In genomic region chr5:125488116-125488455, GRCm38 (mm10) we compare ENCODE assay signal across 8 mouse cellular contexts. TPM values are rescaled to one million over a fixed set of nuclear protein-coding genes. Genes with fewer than 3 reads are reported as not detected.
DNase-seq lines count a peak whose midpoint lies in the region; ATAC-seq and TF ChIP-seq lines count a peak whose summit lies in the region.

No protein-coding gene starts in this region.

- TF ChIP-seq EP300 in heart, adult 2 months (IDR thresholded peaks at IDR 0.05; ENCODE audit: insufficient read depth, low read depth, low read length) = no peak

- H3K36me3 ChIP-seq in heart, adult 2 months (ENCODE audit: control insufficient read depth, insufficient read depth, low read length) = no peaks in the 10 kb centered on the region
- peaks cover 55% of the 10 kb centered on the region for H3K36me3 ChIP-seq in heart, embryonic 10.5 days

- no peak for DNase-seq in heart, adult 2 months
- DNase-seq in heart, embryonic 10.5 days (ENCODE audit: low spot score) = no peak
- DNase-seq in 3134 (ENCODE audit: extremely low read depth, insufficient read length, low spot score) (peak; percentile 61), Patski (ENCODE audit: low read depth, low spot score) (no peak)
- peak; percentile 46 for DNase-seq in kidney, postnatal 14 days
- DNase-seq in right cerebral cortex, postnatal 10 days (ENCODE audit: low spot score in 2 of 2) = no peak
- DNase-seq in left cerebral cortex, adult 9 months (ENCODE audit: low spot score in 2 of 2) = no peak

- no peak for TF ChIP-seq POLR2A in heart, adult 2 months (IDR thresholded peaks at IDR 0.05; ENCODE audit: insufficient read depth, low read depth, low read length)

- H3K27ac ChIP-seq in heart, adult 2 months = no peak overlapping the region
- H3K27ac ChIP-seq in heart, embryonic 10.5 days = no peak overlapping the region

- H3K27me3 ChIP-seq in heart, adult 2 months (ENCODE audit: control insufficient read depth, insufficient read depth, low read length) = no peaks in the 10 kb centered on the region
- no peaks in the 10 kb centered on the region for H3K27me3 ChIP-seq in heart, embryonic 10.5 days (ENCODE audit: insufficient read depth, poor library complexity, severe bottlenecking)
- H3K27me3 ChIP-seq in Patski = no peaks in the 10 kb centered on the region

- intact Hi-C loops in heart, adult 2 months (cut with DNase I) = no loop called here

- no peak overlapping the region for H3K9ac ChIP-seq in heart, adult 2 months (ENCODE audit: low read depth, low read length)

- in situ Hi-C loops in Patski (cut with MboI; ENCODE audit: low pct_unique_long_range_greater_than_20kb) = no loop called here

- POLR2A ChIA-PET in Patski (lab: Charles Lee) = interaction anchor here (0.5 to 1.1 kb wide), 3 partner anchors 29 to 75 kb away, joined by 3 read pairs; no protein-coding TSS in a partner anchor

- 59% methylated on average over 4 of the region's 4 CpGs for WGBS in heart, adult 2 months
- 68% methylated on average over 4 of the region's 4 CpGs for WGBS in heart, embryonic 10.5 days

- no peaks in the 10 kb centered on the region for H3K9me3 ChIP-seq in heart, embryonic 10.5 days

- CTCF ChIA-PET in Patski (lab: Charles Lee) = interaction anchor here (0.6 to 4.4 kb wide), 14 partner anchors 10 to 121 kb away, joined by 3 to 36 read pairs (median 4); partner anchors contain the start of gene Aacs

- peaks cover 2% of the 10 kb centered on the region for H3K4me1 ChIP-seq in heart, adult 2 months (ENCODE audit: control insufficient read depth, insufficient read depth, low read length)
- H3K4me1 ChIP-seq in heart, embryonic 10.5 days = no peaks in the 10 kb centered on the region

- peak; percentile 59 for TF ChIP-seq CTCF in heart, adult 2 months (IDR thresholded peaks at IDR 0.05)
- TF ChIP-seq CTCF in Patski (IDR thresholded peaks at IDR 0.05) = peak; percentile 90

- peak; percentile 86 for ATAC-seq in Patski
- ATAC-seq in granulocyte monocyte progenitor cell, adult 5-6 weeks (replicated peaks; ENCODE audit: poor library complexity, severe bottlenecking) = no peak

- H3K79me2 ChIP-seq in heart, adult 2 months (replicated peaks; ENCODE audit: control insufficient read depth, insufficient read depth, low read length) = no peaks in the 10 kb centered on the region

- no peak overlapping the region for H3K4me3 ChIP-seq in heart, adult 2 months
- no peak overlapping the region for H3K4me3 ChIP-seq in heart, embryonic 10.5 days

RNA-seq across cellular contexts. Expression of gene Aacs, which starts 12.5 kb away (rescaled TPM):
- 1 to 10 TPM; 3.3 to 3.9 TPM for total RNA-seq in heart, adult 2 months (2021)
- polyA plus RNA-seq in heart, adult 2 months (2012; rRNA removed) = 9.8 and 17.7 TPM in 2 replicates
- 24.2 and 30.1 TPM in 2 replicates for polyA plus RNA-seq in heart, embryonic 10.5 days (2016; fragmentation: Nextera tagmentation; extraction: Ambion mirVana)
- polyA plus RNA-seq in Patski (2021) = 49.4 TPM
- total RNA-seq in granulocyte monocyte progenitor cell, adult 5-6 weeks (2014; fragmentation: Nextera tagmentation) = 10.3 and 15.1 TPM in 2 replicates
- 11.7 and 12.2 TPM in 2 replicates for total RNA-seq in granulocyte monocyte progenitor cell, adult 5-6 weeks (2017)

RNA-seq across cellular contexts. Expression of gene Tmem132b, which starts 43.5 kb away (rescaled TPM):
- total RNA-seq in heart, adult 2 months (2021) = not detected
- not detected in 2 replicates for polyA plus RNA-seq in heart, adult 2 months (2012; rRNA removed)
- polyA plus RNA-seq in heart, embryonic 10.5 days (2016; fragmentation: Nextera tagmentation; extraction: Ambion mirVana) = 0.04 TPM in 1 of 2 replicates, not detected in the other
- not detected for polyA plus RNA-seq in Patski (2021)
- total RNA-seq in granulocyte monocyte progenitor cell, adult 5-6 weeks (2014; fragmentation: Nextera tagmentation) = not detected in 2 replicates
- not detected in 2 replicates for total RNA-seq in granulocyte monocyte progenitor cell, adult 5-6 weeks (2017)

RNA-seq across cellular contexts. Expression of gene Bri3bp, which starts 46.7 kb away (rescaled TPM):
- total RNA-seq in heart, adult 2 months (2021) = 10 to 100 TPM; 52.2 to 52.4 TPM
- polyA plus RNA-seq in heart, adult 2 months (2012; rRNA removed) = 31.4 and 31.5 TPM in 2 replicates
- polyA plus RNA-seq in heart, embryonic 10.5 days (2016; fragmentation: Nextera tagmentation; extraction: Ambion mirVana) = 45.6 and 52.9 TPM in 2 replicates
- polyA plus RNA-seq in Patski (2021) = 83.7 TPM
- 43.5 and 68.5 TPM in 2 replicates for total RNA-seq in granulocyte monocyte progenitor cell, adult 5-6 weeks (2014; fragmentation: Nextera tagmentation)
- total RNA-seq in granulocyte monocyte progenitor cell, adult 5-6 weeks (2017) = 24.4 and 25.4 TPM in 2 replicates

RNA-seq across cellular contexts. Expression of gene Dhx37, which starts 54.2 kb away (rescaled TPM):
- total RNA-seq in heart, adult 2 months (2021) = 10 to 100 TPM; 11.1 to 12.4 TPM
- 14.8 and 15.7 TPM in 2 replicates for polyA plus RNA-seq in heart, adult 2 months (2012; rRNA removed)
- 15.9 and 18.7 TPM in 2 replicates for polyA plus RNA-seq in heart, embryonic 10.5 days (2016; fragmentation: Nextera tagmentation; extraction: Ambion mirVana)
- polyA plus RNA-seq in Patski (2021) = 42.0 TPM
- total RNA-seq in granulocyte monocyte progenitor cell, adult 5-6 weeks (2014; fragmentation: Nextera tagmentation) = 16.8 and 25.8 TPM in 2 replicates
- total RNA-seq in granulocyte monocyte progenitor cell, adult 5-6 weeks (2017) = 53.0 and 56.7 TPM in 2 replicates

Comparison
In these comparisons a context has a peak if more than half of its experiments do, and no peak if none do; other contexts are left out.
1. DNase-seq: peak in 3134 (single experiment) and kidney, postnatal 14 days (single experiment); none in heart, adult 2 months (0 of 2), heart, embryonic 10.5 days (single experiment), Patski (single experiment), right cerebral cortex, postnatal 10 days (0 of 2) and left cerebral cortex, adult 9 months (0 of 2).